Mouse (Mus musculus): ENCODE measurements around the gene 4930519G04Rik. TPM values are rescaled to one million over a fixed set of nuclear protein-coding genes. Genes with fewer than 3 reads are reported as not detected.

Gene 4930519G04Rik
- polyA plus RNA-seq, 1 experiment from 2014 or later, result not detected

- Histone ChIP-seq H3K27ac (replicated peaks in 1 of 2; ENCODE audit: control insufficient read depth in 1 of 2, insufficient read depth in 1 of 2, low read depth in 2 of 2, low read length in 2 of 2) (no peak overlapping the region), H3K36me3 (ENCODE audit: control insufficient read depth, insufficient read depth, low read length) (no peaks in the 10 kb centered on the region), H3K27me3 (ENCODE audit: control insufficient read depth, insufficient read depth, low read length) (no peaks in the 10 kb centered on the region), H3K9ac (ENCODE audit: low read length) (no peak overlapping the region), H3K4me1 (ENCODE audit: control insufficient read depth in 2 of 2, insufficient read depth in 2 of 2, low read length in 2 of 2) (no peaks in the 10 kb centered on the region), H3K4me3 (ENCODE audit: control insufficient read depth in 1 of 2, insufficient read depth in 1 of 2, low read depth in 1 of 2, low read length in 2 of 2) (no peak overlapping the region), H3K4me2 (ENCODE audit: low read length) (no peak overlapping the region), H3K9me3 (ENCODE audit: control insufficient read depth, low read length) (no peaks in the 10 kb centered on the region)
- WGBS, result 87% methylated on average over 2 of the region's 2 CpGs
- ATAC-seq (ENCODE audit: insufficient number of reproducible peaks, insufficient read depth, low FRiP score, low read depth), result no peak
Observed at GRCm38 (mm10) chr5:114888995-114889394, 35.5 kb downstream of the 4930519G04Rik start.

GRCm38 (mm10) chr5:114895542-114895941 is 42.1 kb downstream of the 4930519G04Rik start:
- H3K36me3 ChIP-seq (ENCODE audit: control insufficient read depth, insufficient read depth, low read length), result no peaks in the 10 kb centered on the region
- 69% methylated on average over 4 of the region's 4 CpGs for WGBS
- H3K4me3 ChIP-seq (ENCODE audit: control insufficient read depth in 1 of 2, insufficient read depth in 1 of 2, low read depth in 1 of 2, low read length in 2 of 2), result no peak overlapping the region
- no peak overlapping the region for H3K27ac ChIP-seq (replicated peaks in 1 of 2; ENCODE audit: control insufficient read depth in 1 of 2, insufficient read depth in 1 of 2, low read depth in 2 of 2, low read length in 2 of 2)
- peaks cover 6 to 9% of the 10 kb centered on the region in 2 experiments; a peak in 2 of 4 replicates for H3K4me1 ChIP-seq (ENCODE audit: control insufficient read depth in 2 of 2, insufficient read depth in 2 of 2, low read length in 2 of 2)
- H3K4me2 ChIP-seq (ENCODE audit: low read length), result no peak overlapping the region
- no peaks in the 10 kb centered on the region for H3K9me3 ChIP-seq (ENCODE audit: control insufficient read depth, low read length)
- H3K9ac ChIP-seq (ENCODE audit: low read length), result no peak overlapping the region
- no peak for ATAC-seq (ENCODE audit: insufficient number of reproducible peaks, insufficient read depth, low FRiP score, low read depth)
- H3K27me3 ChIP-seq (ENCODE audit: control insufficient read depth, insufficient read depth, low read length), result no peaks in the 10 kb centered on the region

DNA sequence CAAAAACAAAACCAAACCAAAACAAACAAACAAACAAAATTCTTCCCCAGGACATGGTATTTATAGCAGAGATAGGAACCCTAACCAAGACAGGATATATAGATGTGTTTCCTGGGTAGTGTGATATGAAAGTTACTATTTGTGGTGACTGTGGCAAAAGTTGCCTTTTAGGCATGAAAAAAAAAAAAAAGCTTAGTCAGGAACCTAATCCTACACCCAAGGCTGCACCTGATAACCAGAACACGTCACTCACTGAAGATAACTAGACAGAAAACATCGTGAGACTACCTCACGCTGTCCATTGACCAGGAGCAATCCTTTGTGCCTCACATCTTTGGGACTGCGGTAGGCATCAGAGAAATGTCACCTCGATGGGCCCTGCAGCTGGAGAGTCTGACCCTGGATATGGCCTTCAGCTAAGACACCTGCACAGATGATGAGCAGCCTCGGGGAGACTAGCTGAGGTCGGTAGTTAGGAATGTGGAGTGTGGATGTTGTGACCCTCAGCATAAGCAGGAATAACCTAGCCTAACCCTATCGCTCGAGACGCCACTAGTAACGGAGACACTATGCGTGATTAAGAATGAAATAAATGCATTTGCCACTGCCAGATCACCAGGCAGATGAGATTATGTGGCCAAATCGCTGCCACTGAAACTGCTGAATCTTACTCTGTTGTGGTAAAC is 43.4 kb downstream of the 4930519G04Rik start, which contains the start of gene Oasl2:
Gene Oasl2, plus strand, starts transcription at position 249 of the 686 bp plus-strand sequence.
- Histone ChIP-seq H3K27ac (replicated peaks in 1 of 2; ENCODE audit: control insufficient read depth in 1 of 2, insufficient read depth in 1 of 2, low read depth in 2 of 2, low read length in 2 of 2) (0 out of 4 replicates have a peak within 1 kb of the TSS, but pooled peaks of 1 of the 2 experiments have one; percentile 6), H3K4me2 (ENCODE audit: low read length) (peak within 1 kb of the TSS; percentile 62), H3K9ac (ENCODE audit: low read length) (peak within 1 kb of the TSS; percentile 25), H3K9me3 (ENCODE audit: control insufficient read depth, low read length) (no peaks in the 10 kb centered on the region), H3K4me3 (ENCODE audit: control insufficient read depth in 1 of 2, insufficient read depth in 1 of 2, low read depth in 1 of 2, low read length in 2 of 2) (peak within 1 kb of the TSS; percentile 21 to 25), H3K27me3 (ENCODE audit: control insufficient read depth, insufficient read depth, low read length) (no peaks in the 10 kb centered on the region), H3K4me1 (ENCODE audit: control insufficient read depth in 2 of 2, insufficient read depth in 2 of 2, low read length in 2 of 2) (peaks cover 6 to 9% of the 10 kb centered on the region in 2 experiments; a peak in 2 of 4 replicates), H3K36me3 (ENCODE audit: control insufficient read depth, insufficient read depth, low read length) (no peaks in the 10 kb centered on the region)
- 42% methylated on average over 13 of the region's 13 CpGs for whole genome bisulfite sequencing
- ATAC-seq (ENCODE audit: insufficient number of reproducible peaks, insufficient read depth, low FRiP score, low read depth), result no peak

GRCm38 (mm10) chr5:114897374-114897793 is 43.9 kb downstream of the 4930519G04Rik start:
- H3K36me3 ChIP-seq (ENCODE audit: control insufficient read depth, insufficient read depth, low read length), result no peaks in the 10 kb centered on the region
- ATAC-seq (ENCODE audit: insufficient number of reproducible peaks, insufficient read depth, low FRiP score, low read depth), result no peak
- 0 out of 4 replicates have a peak overlapping the region, but pooled peaks of 1 of the 2 experiments have one; percentile 6 for H3K27ac ChIP-seq (replicated peaks in 1 of 2; ENCODE audit: control insufficient read depth in 1 of 2, insufficient read depth in 1 of 2, low read depth in 2 of 2, low read length in 2 of 2)
- WGBS, result 11% methylated on average over 7 of the region's 7 CpGs
- H3K9ac ChIP-seq (ENCODE audit: low read length), result peak overlapping the region; percentile 25
- H3K4me2 ChIP-seq (ENCODE audit: low read length), result peak overlapping the region; percentile 62
- H3K4me3 ChIP-seq (ENCODE audit: control insufficient read depth in 1 of 2, insufficient read depth in 1 of 2, low read depth in 1 of 2, low read length in 2 of 2), result peak overlapping the region; percentile 21 to 25
- no peaks in the 10 kb centered on the region for H3K27me3 ChIP-seq (ENCODE audit: control insufficient read depth, insufficient read depth, low read length)
- no peaks in the 10 kb centered on the region for H3K9me3 ChIP-seq (ENCODE audit: control insufficient read depth, low read length)
- peaks cover 6 to 9% of the 10 kb centered on the region in 2 experiments; a peak in 2 of 4 replicates for H3K4me1 ChIP-seq (ENCODE audit: control insufficient read depth in 2 of 2, insufficient read depth in 2 of 2, low read length in 2 of 2)

GRCm38 (mm10) chr5:114898857-114899256 is 45.4 kb downstream of the 4930519G04Rik start:
- Histone ChIP-seq H3K9me3 (ENCODE audit: control insufficient read depth, low read length) (no peaks in the 10 kb centered on the region), H3K4me2 (ENCODE audit: low read length) (no peak overlapping the region), H3K4me3 (ENCODE audit: control insufficient read depth in 1 of 2, insufficient read depth in 1 of 2, low read depth in 1 of 2, low read length in 2 of 2) (no peak overlapping the region), H3K36me3 (ENCODE audit: control insufficient read depth, insufficient read depth, low read length) (no peaks in the 10 kb centered on the region), H3K27ac (replicated peaks in 1 of 2; ENCODE audit: control insufficient read depth in 1 of 2, insufficient read depth in 1 of 2, low read depth in 2 of 2, low read length in 2 of 2) (no peak overlapping the region), H3K27me3 (ENCODE audit: control insufficient read depth, insufficient read depth, low read length) (no peaks in the 10 kb centered on the region), H3K9ac (ENCODE audit: low read length) (no peak overlapping the region), H3K4me1 (ENCODE audit: control insufficient read depth in 2 of 2, insufficient read depth in 2 of 2, low read length in 2 of 2) (peaks cover 6 to 9% of the 10 kb centered on the region in 2 experiments; a peak in 2 of 4 replicates)
- no peak for ATAC-seq (ENCODE audit: insufficient number of reproducible peaks, insufficient read depth, low FRiP score, low read depth)
- 69% methylated on average over 7 of the region's 7 CpGs for WGBS

- ATAC-seq (ENCODE audit: insufficient number of reproducible peaks, insufficient read depth, low FRiP score, low read depth), result no peak
Observed at GRCm38 (mm10) chr5:114902413-114902812, 48.9 kb downstream of the 4930519G04Rik start.

DNA sequence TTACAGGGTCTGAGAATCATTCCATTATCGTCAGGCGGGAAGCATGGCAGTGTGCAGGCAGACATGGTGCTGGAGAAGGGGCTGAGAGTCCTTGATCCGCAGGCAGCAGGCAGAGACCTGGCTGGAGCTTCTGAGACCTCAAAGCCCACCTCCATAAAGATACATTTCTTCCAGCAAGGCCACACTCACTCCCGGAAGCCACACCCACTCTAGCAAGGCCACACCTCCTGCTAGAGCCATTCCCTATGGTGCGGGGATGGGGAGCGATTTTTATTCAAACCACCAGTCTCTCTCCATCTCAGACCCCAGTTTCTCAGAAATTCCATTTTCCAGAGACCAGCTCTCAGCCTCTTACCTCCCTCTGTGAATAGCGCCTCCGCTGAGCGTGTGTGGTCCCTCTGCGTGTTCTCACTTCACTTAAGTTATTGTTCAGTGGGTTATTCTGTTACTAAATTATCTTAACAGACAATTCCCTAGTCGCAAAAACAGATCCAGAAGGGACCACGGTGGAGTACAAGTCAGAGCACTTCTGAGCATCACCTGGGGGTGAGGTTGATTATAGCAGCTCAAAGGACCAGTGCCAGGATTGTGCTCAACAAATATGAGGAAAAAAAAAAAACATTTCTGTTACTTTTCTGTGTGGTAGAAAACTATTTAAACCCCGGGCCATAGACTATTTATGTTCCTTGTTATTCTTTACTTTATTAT is 55.3 kb downstream of the 4930519G04Rik start:
- Histone ChIP-seq H3K4me2 (ENCODE audit: low read length) (no peak overlapping the region), H3K27ac (replicated peaks in 1 of 2; ENCODE audit: control insufficient read depth in 1 of 2, insufficient read depth in 1 of 2, low read depth in 2 of 2, low read length in 2 of 2) (no peak overlapping the region), H3K4me3 (ENCODE audit: control insufficient read depth in 1 of 2, insufficient read depth in 1 of 2, low read depth in 1 of 2, low read length in 2 of 2) (no peak overlapping the region), H3K27me3 (ENCODE audit: control insufficient read depth, insufficient read depth, low read length) (no peaks in the 10 kb centered on the region), H3K36me3 (ENCODE audit: control insufficient read depth, insufficient read depth, low read length) (no peaks in the 10 kb centered on the region), H3K9ac (ENCODE audit: low read length) (no peak overlapping the region), H3K9me3 (ENCODE audit: control insufficient read depth, low read length) (0 out of 2 replicates have a peak, but pooled peaks cover 3% of the 10 kb centered on the region), H3K4me1 (ENCODE audit: control insufficient read depth in 2 of 2, insufficient read depth in 2 of 2, low read length in 2 of 2) (no peaks in the 10 kb centered on the region)
- no peak for ATAC-seq (ENCODE audit: insufficient number of reproducible peaks, insufficient read depth, low FRiP score, low read depth)
- 52% methylated on average over 13 of the region's 13 CpGs for WGBS

More at GRCm38 (mm10) chr5:114902413-114902812, 48.9 kb downstream of the 4930519G04Rik start:
- Histone ChIP-seq H3K36me3 (ENCODE audit: control insufficient read depth, insufficient read depth, low read length) (no peaks in the 10 kb centered on the region), H3K4me3 (ENCODE audit: control insufficient read depth in 1 of 2, insufficient read depth in 1 of 2, low read depth in 1 of 2, low read length in 2 of 2) (no peak overlapping the region), H3K9me3 (ENCODE audit: control insufficient read depth, low read length) (0 out of 2 replicates have a peak, but pooled peaks cover 3% of the 10 kb centered on the region), H3K4me2 (ENCODE audit: low read length) (no peak overlapping the region), H3K27me3 (ENCODE audit: control insufficient read depth, insufficient read depth, low read length) (no peaks in the 10 kb centered on the region), H3K27ac (replicated peaks in 1 of 2; ENCODE audit: control insufficient read depth in 1 of 2, insufficient read depth in 1 of 2, low read depth in 2 of 2, low read length in 2 of 2) (no peak overlapping the region), H3K9ac (ENCODE audit: low read length) (no peak overlapping the region), H3K4me1 (ENCODE audit: control insufficient read depth in 2 of 2, insufficient read depth in 2 of 2, low read length in 2 of 2) (peaks cover 2 to 3% of the 10 kb centered on the region in 2 experiments; a peak in 2 of 4 replicates)
- WGBS, result 39% methylated on average over 1 of the region's 1 CpGs
